Mouse (Mus musculus) lung, adult 2 months (tissue): ENCODE data around the gene Dnah17.
A peak's percentile ranks its signal among the peaks of the same experiment; 100 is the strongest.

ENCODE experiments used
- CTCF ChIP-seq: fragments of 200-500 bp; IDR thresholded peaks from 2 replicates; pipeline ENCODE4 v1.5.1; 2011; ENCODE audit warnings: mild to moderate bottlenecking, low read length, control low read depth; ENCODE audit not compliant: insufficient read depth
- POLR2A ChIP-seq: fragments of 200-500 bp; IDR thresholded peaks from 2 replicates; pipeline ENCODE4 v1.6.1; 2011; ENCODE audit warnings: low read depth, mild to moderate bottlenecking, control low read depth, low read length, borderline replicate concordance; ENCODE audit errors: extremely low read depth

DNA sequence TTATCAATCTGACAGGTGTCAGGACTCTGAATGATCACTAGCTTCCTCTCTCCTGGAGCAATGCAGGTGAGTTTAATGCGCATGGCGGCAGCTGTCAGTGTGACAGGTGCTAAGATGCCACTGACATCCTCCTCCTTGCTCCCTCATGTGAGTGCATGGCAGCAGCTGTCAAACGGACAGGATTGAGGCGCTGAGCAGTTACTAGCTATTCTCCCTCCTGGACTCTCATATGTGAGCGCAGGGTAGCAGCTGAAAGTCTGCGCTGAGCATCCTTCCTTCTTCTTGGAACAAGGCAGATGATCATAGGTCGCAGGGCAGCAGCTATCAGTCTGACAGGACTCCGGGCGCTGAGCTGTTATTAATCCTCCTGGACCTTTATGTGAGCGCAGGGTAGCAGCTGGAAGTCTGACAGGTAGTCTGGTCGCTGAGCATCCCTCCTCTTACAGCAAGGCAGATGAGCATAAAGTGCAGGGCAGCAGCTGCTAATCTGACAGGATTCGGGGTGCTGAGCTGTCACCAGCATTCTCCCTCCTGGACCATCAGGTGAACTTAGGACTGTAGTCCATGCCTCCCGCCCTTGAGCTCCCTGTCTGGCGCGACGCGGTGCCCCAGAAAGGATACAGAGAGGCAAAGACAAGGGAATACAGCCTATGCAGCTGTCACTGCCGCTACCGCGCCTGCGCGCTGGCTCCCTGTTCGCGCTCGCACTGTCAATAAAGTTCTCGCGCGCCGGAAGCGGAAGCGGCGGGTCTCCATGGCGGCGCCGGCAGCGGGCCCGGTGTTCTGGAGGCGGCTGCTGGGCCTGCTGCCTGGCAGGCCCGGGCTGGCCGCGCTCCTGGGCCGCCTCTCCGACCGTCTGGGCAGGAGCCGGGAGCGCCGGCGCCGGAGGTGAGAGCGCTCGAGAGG lies 144.1 kb downstream of the Dnah17 start, which contains the start of gene Pgs1:
- TF ChIP-seq CTCF (no peak), POLR2A (peak; percentile 86; the same call in 1 of the 2 replicates)
